8 mouse cellular contexts compared by ENCODE assay signal in genomic region chr19:16779786-16780185, GRCm38 (mm10). TPM values are rescaled to one million over a fixed set of nuclear protein-coding genes. Genes with fewer than 3 reads are reported as not detected.
DNase-seq lines count a peak whose midpoint lies in the region; ATAC-seq and TF ChIP-seq lines count a peak whose summit lies in the region.

No protein-coding gene starts in this region.

- peak overlapping the region; percentile 97 for H3K4me2 ChIP-seq in embryonic facial prominence, embryonic 13.5 days
- peak overlapping the region; percentile 83 for H3K4me2 ChIP-seq in intestine, embryonic 16.5 days (ENCODE audit: low read depth, low read length)
- H3K4me2 ChIP-seq in neural tube, embryonic 14.5 days (ENCODE audit: low read depth, low read length) = peak overlapping the region; percentile 96

- no peak for DNase-seq in lung, adult 2 months
- no peak for DNase-seq in lung, postnatal 10 days
- DNase-seq in cerebellum, postnatal 4 days (ENCODE audit: low spot score in 2 of 2) = no peak
- DNase-seq in left cerebral cortex, adult 11 months (ENCODE audit: low spot score) = no peak

- H3K4me3 ChIP-seq in lung, adult 2 months (replicated peaks; ENCODE audit: extremely low read depth, low read depth, low read length) = peak overlapping the region; percentile 94
- H3K4me3 ChIP-seq in embryonic facial prominence, embryonic 13.5 days = peak overlapping the region; percentile 54
- peak overlapping the region; percentile 72 for H3K4me3 ChIP-seq in intestine, embryonic 16.5 days (ENCODE audit: low read length)
- H3K4me3 ChIP-seq in neural tube, embryonic 14.5 days (ENCODE audit: low read depth, low read length) = peak overlapping the region; percentile 68

- no peaks in the 10 kb centered on the region for H3K36me3 ChIP-seq in embryonic facial prominence, embryonic 13.5 days
- no peaks in the 10 kb centered on the region for H3K36me3 ChIP-seq in intestine, embryonic 16.5 days (ENCODE audit: control insufficient read depth, insufficient read depth, low read length)
- no peaks in the 10 kb centered on the region for H3K36me3 ChIP-seq in neural tube, embryonic 14.5 days (ENCODE audit: control insufficient read depth, insufficient read depth, low read length)

- 24% methylated on average over 8 of the region's 8 CpGs for WGBS in lung, adult 2 months
- 7% methylated on average over 8 of the region's 8 CpGs for WGBS in embryonic facial prominence, embryonic 13.5 days
- 19% methylated on average over 8 of the region's 8 CpGs for WGBS in intestine, embryonic 16.5 days
- WGBS in neural tube, embryonic 14.5 days = 20% methylated on average over 8 of the region's 8 CpGs

- TF ChIP-seq CTCF in lung, adult 2 months (IDR thresholded peaks at IDR 0.05; ENCODE audit: insufficient read depth, low read length) = no peak

- H3K9ac ChIP-seq in embryonic facial prominence, embryonic 13.5 days = peak overlapping the region; percentile 73
- H3K9ac ChIP-seq in intestine, embryonic 16.5 days (ENCODE audit: low read depth, low read length) = peak overlapping the region; percentile 69
- peak overlapping the region; percentile 48; the same call in 1 of the 2 replicates for H3K9ac ChIP-seq in neural tube, embryonic 14.5 days (replicated peaks; ENCODE audit: low read depth, low read length)

- H3K27me3 ChIP-seq in embryonic facial prominence, embryonic 13.5 days = peaks cover 19% of the 10 kb centered on the region
- 0 out of 2 replicates have a peak, but pooled peaks cover 2% of the 10 kb centered on the region for H3K27me3 ChIP-seq in intestine, embryonic 16.5 days (replicated peaks; ENCODE audit: control insufficient read depth, insufficient read depth, low read length)
- 0 out of 2 replicates have a peak, but pooled peaks cover 3% of the 10 kb centered on the region for H3K27me3 ChIP-seq in neural tube, embryonic 14.5 days (ENCODE audit: control insufficient read depth, insufficient read depth, low read length)

- no peak for TF ChIP-seq POLR2A in lung, adult 2 months (IDR thresholded peaks at IDR 0.05; ENCODE audit: borderline replicate concordance, extremely low read depth, low read depth, low read length)

- no peaks in the 10 kb centered on the region for H3K9me3 ChIP-seq in embryonic facial prominence, embryonic 13.5 days
- no peaks in the 10 kb centered on the region for H3K9me3 ChIP-seq in intestine, embryonic 16.5 days (ENCODE audit: control insufficient read depth, low read length)
- H3K9me3 ChIP-seq in neural tube, embryonic 14.5 days (ENCODE audit: control insufficient read depth, low read length) = no peaks in the 10 kb centered on the region

- H3K27ac ChIP-seq in embryonic facial prominence, embryonic 13.5 days = no peak overlapping the region
- H3K27ac ChIP-seq in intestine, embryonic 16.5 days (ENCODE audit: low read length) = no peak overlapping the region
- H3K27ac ChIP-seq in neural tube, embryonic 14.5 days (ENCODE audit: low read depth, low read length) = no peak overlapping the region

- ATAC-seq in embryonic facial prominence, embryonic 13.5 days (ENCODE audit: insufficient number of reproducible peaks, insufficient read depth, low FRiP score, low TSS enrichment, low read depth) = no peak
- no peak for ATAC-seq in intestine, embryonic 16.5 days
- no peak for ATAC-seq in neural tube, embryonic 14.5 days (ENCODE audit: low read depth)
- no peak for ATAC-seq in megakaryocyte-erythroid progenitor cell, adult 5-6 weeks (replicated peaks; ENCODE audit: low FRiP score, low TSS enrichment, poor library complexity, severe bottlenecking)

- H3K4me1 ChIP-seq in lung, adult 2 months (ENCODE audit: control insufficient read depth, insufficient read depth, low read length) = peaks cover 5% of the 10 kb centered on the region; the same call in 1 of the 2 replicates
- H3K4me1 ChIP-seq in embryonic facial prominence, embryonic 13.5 days = peaks cover 5% of the 10 kb centered on the region
- 0 out of 2 replicates have a peak, but pooled peaks cover 2% of the 10 kb centered on the region for H3K4me1 ChIP-seq in intestine, embryonic 16.5 days (ENCODE audit: control insufficient read depth, insufficient read depth, low read length)
- no peaks in the 10 kb centered on the region for H3K4me1 ChIP-seq in neural tube, embryonic 14.5 days (ENCODE audit: control insufficient read depth, insufficient read depth, low read length)

RNA-seq across cellular contexts. Expression of gene Vps13a, which starts 0.9 kb away (rescaled TPM):
- 1.8 and 4.1 TPM in 2 replicates for polyA plus RNA-seq in lung, adult 2 months (2012; rRNA removed)
- polyA plus RNA-seq in embryonic facial prominence, embryonic 13.5 days (2015; fragmentation: Nextera tagmentation; extraction: Ambion mirVana) = 8.4 and 9.0 TPM in 2 replicates
- 7.6 and 9.2 TPM in 2 replicates for polyA plus RNA-seq in intestine, embryonic 16.5 days (2015; fragmentation: Nextera tagmentation; extraction: Ambion mirVana)
- 11.2 and 12.0 TPM in 2 replicates for polyA plus RNA-seq in neural tube, embryonic 14.5 days (2014; fragmentation: Nextera tagmentation; extraction: Ambion mirVana)
- 61.4 and 74.7 TPM in 2 replicates for total RNA-seq in megakaryocyte-erythroid progenitor cell, adult 5-6 weeks (2014; fragmentation: Nextera tagmentation)
- total RNA-seq in megakaryocyte-erythroid progenitor cell, adult 5-6 weeks (2017) = 80.3 and 100 TPM in 2 replicates
